Mouse (Mus musculus) stomach, postnatal 0 days (tissue): Measurements from ENCODE around the gene Cldn9.

Experiments
- CTCF ChIP-seq: IDR thresholded peaks from 2 replicates; pipeline ENCODE4 v1.5.1; 2016; ENCODE audit warnings: antibody characterized with exemption, low read depth, mild to moderate bottlenecking, moderate library complexity
- EP300 ChIP-seq: optimal IDR thresholded peaks from 2 replicates; pipeline ENCODE3; 2016; ENCODE audit warnings: antibody characterized with exemption

GRCm38 (mm10) chr17:23670516-23671074 lies 13.2 kb downstream of the Cldn9 start:
- TF ChIP-seq CTCF: no peak
- TF ChIP-seq EP300: no peak
